Mouse (Mus musculus) cerebellum, adult 11 months (tissue): ENCODE measurements around the gene Pknox1.
A peak's percentile ranks its signal among the peaks of the same experiment; 100 is the strongest.
"Not testable (repeated sequence)": the region's sequence is repeated elsewhere in the genome, so short reads cannot be mapped to it uniquely, and the experiment has no call there.

ENCODE experiments used
- DNase-seq: peaks from one replicate; pipeline ENCODE4 v3.0.0; 2022

Gene Pknox1

GRCm38 (mm10) chr17:31564015-31564857 lies at the start of gene Pknox1:
Gene Pknox1, plus strand, starts transcription at chr17:31564734.
- DNase-seq: peak; percentile 100

- DNase-seq: no peak
Observed at GRCm38 (mm10) chr17:31519344-31519945, 45.1 kb upstream of the Pknox1 start.

- peak; percentile 99 for DNase-seq
Observed at GRCm38 (mm10) chr17:31519946-31520838, 44.3 kb upstream of the Pknox1 start, which contains the start of the genes Wdr4 and Ndufv3. Gene Wdr4, minus strand, starts transcription at chr17:31519980. Gene Ndufv3, plus strand, starts transcription at chr17:31520115.

- peak; percentile 74 for DNase-seq
Observed at GRCm38 (mm10) chr17:31520895-31521294, 43.6 kb upstream of the Pknox1 start.

- DNase-seq: no peak
Observed at GRCm38 (mm10) chr17:31521948-31522347, 42.6 kb upstream of the Pknox1 start.

GRCm38 (mm10) chr17:31525114-31525513 lies 39.4 kb upstream of the Pknox1 start:
- no peak for DNase-seq

GRCm38 (mm10) chr17:31525816-31526215 lies 38.7 kb upstream of the Pknox1 start:
- no peak for DNase-seq

GRCm38 (mm10) chr17:31529314-31529713 lies 35.2 kb upstream of the Pknox1 start:
- DNase-seq: no peak

- DNase-seq: no peak
Observed at GRCm38 (mm10) chr17:31531441-31532158, 32.9 kb upstream of the Pknox1 start.

GRCm38 (mm10) chr17:31532331-31532730 lies 32.2 kb upstream of the Pknox1 start:
- DNase-seq: not testable (repeated sequence)

GRCm38 (mm10) chr17:31535358-31535757 lies 29.2 kb upstream of the Pknox1 start:
- DNase-seq: no peak

GRCm38 (mm10) chr17:31535871-31536629 lies 28.5 kb upstream of the Pknox1 start:
- DNase-seq: no peak

GRCm38 (mm10) chr17:31540101-31540500 lies 24.4 kb upstream of the Pknox1 start:
- DNase-seq: no peak

- DNase-seq: no peak
Observed at GRCm38 (mm10) chr17:31540809-31541459, 23.6 kb upstream of the Pknox1 start.

- no peak for DNase-seq
Observed at GRCm38 (mm10) chr17:31541460-31541831, 23.1 kb upstream of the Pknox1 start.

GRCm38 (mm10) chr17:31543574-31543973 lies 21.0 kb upstream of the Pknox1 start:
- no peak for DNase-seq

GRCm38 (mm10) chr17:31546444-31547196 lies 17.9 kb upstream of the Pknox1 start:
- no peak for DNase-seq

GRCm38 (mm10) chr17:31547974-31548373 lies 16.6 kb upstream of the Pknox1 start:
- no peak for DNase-seq

- no peak for DNase-seq
Observed at GRCm38 (mm10) chr17:31549389-31549788, 15.1 kb upstream of the Pknox1 start.

- DNase-seq: not testable (repeated sequence)
Observed at GRCm38 (mm10) chr17:31552601-31553000, 11.9 kb upstream of the Pknox1 start.
